Mouse (Mus musculus) bone marrow, adult 2 months (tissue): ENCODE results near the gene Dennd4c.

ENCODE experiments used
- CTCF ChIP-seq: fragments of 200-500 bp; IDR thresholded peaks from 2 replicates; pipeline ENCODE4 v1.5.1; 2011; ENCODE audit warnings: low read length, control low read depth; ENCODE audit not compliant: control insufficient read depth, insufficient read depth
- POLR2A ChIP-seq: fragments of 200-500 bp; IDR thresholded peaks from 2 replicates; pipeline ENCODE4 v1.6.1; 2011; ENCODE audit warnings: low read depth, mild to moderate bottlenecking, control low read depth, low read length, borderline replicate concordance; ENCODE audit not compliant: control insufficient read depth

DNA sequence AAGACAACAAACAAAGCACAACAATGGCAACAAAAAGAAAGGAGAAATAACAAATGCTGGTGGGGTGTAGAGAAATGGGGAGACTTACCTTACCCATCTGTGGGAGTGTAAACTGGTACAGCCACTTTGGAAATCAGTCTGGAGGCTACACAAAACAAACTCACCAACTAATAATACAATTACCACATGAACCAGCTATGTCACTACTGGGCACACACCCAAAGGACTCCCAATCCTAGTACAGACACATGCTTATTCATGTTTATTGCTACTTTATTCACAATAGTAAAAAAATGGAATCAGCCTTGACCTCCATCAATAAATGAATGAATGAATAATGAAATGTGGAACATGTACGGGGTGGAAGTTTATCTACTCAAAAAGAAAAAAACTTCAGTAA, 33.0 kb upstream of the Dennd4c start:
- TF ChIP-seq CTCF (no peak), POLR2A (no peak)
